Mouse (Mus musculus) forebrain, embryonic 13.5 days (tissue): ENCODE data around the gene 1700012B07Rik. TPM values are rescaled to one million over a fixed set of nuclear protein-coding genes. Genes with fewer than 3 reads are reported as not detected.

ENCODE experiments used
- ATAC-seq: fragments of 200-750 bp; cut with Nextera tagmentation; 2 replicates; pipeline ENCODE4 v1.8.0; 2017
- H3K27ac ChIP-seq: fragments of 300-500 bp; sonication (generic); 2 replicates; pipeline ENCODE4 v1.5.1; 2015; ENCODE audit warnings: inconsistent platforms, mild to moderate bottlenecking, moderate library complexity
- H3K27me3 ChIP-seq: fragments of 300-500 bp; sonication (generic); 2 replicates; pipeline ENCODE4 v1.6.1; 2015; ENCODE audit warnings: mild to moderate bottlenecking, inconsistent platforms
- H3K36me3 ChIP-seq: fragments of 300-500 bp; sonication (generic); 2 replicates; pipeline ENCODE4 v1.6.1; 2015; ENCODE audit warnings: mild to moderate bottlenecking, inconsistent platforms; ENCODE audit not compliant: poor library complexity, severe bottlenecking
- H3K4me1 ChIP-seq: fragments of 300-500 bp; sonication (generic); 2 replicates; pipeline ENCODE4 v1.6.1; 2015; ENCODE audit warnings: inconsistent platforms
- H3K4me2 ChIP-seq: fragments of 300-500 bp; sonication (generic); 2 replicates; pipeline ENCODE4 v1.6.1; 2015; ENCODE audit warnings: inconsistent platforms, mild to moderate bottlenecking, moderate library complexity
- H3K4me3 ChIP-seq: fragments of 300-500 bp; sonication (generic); 2 replicates; pipeline ENCODE4 v1.5.1; 2015; ENCODE audit warnings: mild to moderate bottlenecking, inconsistent platforms
- H3K9ac ChIP-seq: fragments of 300-500 bp; sonication (generic); 2 replicates; pipeline ENCODE4 v1.6.1; 2015; ENCODE audit warnings: mild to moderate bottlenecking, inconsistent platforms
- H3K9me3 ChIP-seq: fragments of 300-500 bp; sonication (generic); replicated peaks from 2 replicates; pipeline ENCODE4 v1.6.1; 2016; ENCODE audit warnings: inconsistent platforms
- WGBS: fragments of 180-500 bp; shearing (Covaris S2); methylation state at CpG from one replicate; pipeline ENCODE4 v1.1.7; 2015; 5-methylcytosine and 5-hydroxymethylcytosine counted together
- polyA plus RNA-seq: library from polyadenylated mRNA; unstranded; fragments of >200 nt; fragmentation: Nextera tagmentation; extraction: Ambion mirVana; gene quantifications from 2 replicates; pipeline ENCODE4 v1.2.1, GENCODE M21; 2015

The 1700012B07Rik gene
- polyA plus RNA-seq, 1 experiment from 2014 or later, result not detected

DNA sequence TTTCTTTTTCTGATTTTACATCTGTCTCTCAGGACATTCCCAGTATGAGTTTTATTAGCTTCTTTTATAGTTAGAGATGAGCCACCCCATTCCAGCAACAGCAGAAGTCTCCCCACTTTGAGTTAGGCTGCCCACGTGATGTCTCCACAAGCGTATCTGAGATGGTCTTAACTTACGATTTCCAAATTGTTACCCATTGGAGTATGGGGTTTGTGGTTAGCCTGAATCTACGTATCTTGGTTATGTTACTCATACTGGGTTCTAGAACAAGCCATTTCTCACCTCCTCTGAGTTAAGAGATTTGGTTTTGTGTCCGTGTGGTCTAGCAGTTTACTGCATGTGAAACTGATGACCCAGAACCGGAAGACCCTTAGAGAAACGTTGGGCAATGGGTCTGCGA, 37.6 kb downstream of the 1700012B07Rik start:
- Histone ChIP-seq H3K9ac (no peak overlapping the region), H3K27me3 (no peaks in the 10 kb centered on the region), H3K27ac (no peak overlapping the region), H3K4me1 (no peaks in the 10 kb centered on the region), H3K9me3 (no peaks in the 10 kb centered on the region), H3K4me3 (no peak overlapping the region), H3K4me2 (no peak overlapping the region), H3K36me3 (no peaks in the 10 kb centered on the region)
- no peak for ATAC-seq
- WGBS, result 93% methylated on average over 8 of the region's 8 CpGs

- H3K4me1 ChIP-seq, result no peaks in the 10 kb centered on the region
- no peak overlapping the region for H3K9ac ChIP-seq
- no peaks in the 10 kb centered on the region for H3K27me3 ChIP-seq
- no peak overlapping the region for H3K27ac ChIP-seq
- H3K4me3 ChIP-seq, result no peak overlapping the region
- ATAC-seq, result no peak
- no peaks in the 10 kb centered on the region for H3K9me3 ChIP-seq
- H3K36me3 ChIP-seq, result no peaks in the 10 kb centered on the region
- 81% methylated on average over 5 of the region's 5 CpGs for WGBS
- H3K4me2 ChIP-seq, result no peak overlapping the region
Measured at GRCm38 (mm10) chr11:109785392-109785791, 42.5 kb downstream of the 1700012B07Rik start.

GRCm38 (mm10) chr11:109771381-109771780, 56.5 kb downstream of the 1700012B07Rik start:
- ATAC-seq, result no peak
- no peak overlapping the region for H3K27ac ChIP-seq
- H3K4me3 ChIP-seq, result no peak overlapping the region
- no peak overlapping the region for H3K4me2 ChIP-seq
- no peak overlapping the region for H3K9ac ChIP-seq
- no peaks in the 10 kb centered on the region for H3K4me1 ChIP-seq
- WGBS, result 84% methylated on average over 1 of the region's 1 CpGs
- no peaks in the 10 kb centered on the region for H3K27me3 ChIP-seq
- no peaks in the 10 kb centered on the region; the same call in 1 of the 2 replicates for H3K9me3 ChIP-seq
- no peaks in the 10 kb centered on the region for H3K36me3 ChIP-seq

GRCm38 (mm10) chr11:109770185-109770584, 57.7 kb downstream of the 1700012B07Rik start:
- no peaks in the 10 kb centered on the region for H3K36me3 ChIP-seq
- ATAC-seq, result no peak
- no peak overlapping the region for H3K4me2 ChIP-seq
- no peaks in the 10 kb centered on the region for H3K27me3 ChIP-seq
- H3K4me1 ChIP-seq, result no peaks in the 10 kb centered on the region
- no peak overlapping the region for H3K4me3 ChIP-seq
- WGBS, result 84% methylated on average over 14 of the region's 14 CpGs
- H3K27ac ChIP-seq, result no peak overlapping the region
- no peaks in the 10 kb centered on the region; the same call in 1 of the 2 replicates for H3K9me3 ChIP-seq
- H3K9ac ChIP-seq, result no peak overlapping the region

GRCm38 (mm10) chr11:109769091-109769490, 58.8 kb downstream of the 1700012B07Rik start:
- no peak for ATAC-seq
- WGBS, result 86% methylated on average over 5 of the region's 5 CpGs
- no peak overlapping the region for H3K27ac ChIP-seq
- no peaks in the 10 kb centered on the region for H3K9me3 ChIP-seq
- no peaks in the 10 kb centered on the region for H3K36me3 ChIP-seq
- no peak overlapping the region for H3K9ac ChIP-seq
- H3K4me2 ChIP-seq, result no peak overlapping the region
- no peaks in the 10 kb centered on the region for H3K27me3 ChIP-seq
- H3K4me1 ChIP-seq, result no peaks in the 10 kb centered on the region
- no peak overlapping the region for H3K4me3 ChIP-seq

DNA sequence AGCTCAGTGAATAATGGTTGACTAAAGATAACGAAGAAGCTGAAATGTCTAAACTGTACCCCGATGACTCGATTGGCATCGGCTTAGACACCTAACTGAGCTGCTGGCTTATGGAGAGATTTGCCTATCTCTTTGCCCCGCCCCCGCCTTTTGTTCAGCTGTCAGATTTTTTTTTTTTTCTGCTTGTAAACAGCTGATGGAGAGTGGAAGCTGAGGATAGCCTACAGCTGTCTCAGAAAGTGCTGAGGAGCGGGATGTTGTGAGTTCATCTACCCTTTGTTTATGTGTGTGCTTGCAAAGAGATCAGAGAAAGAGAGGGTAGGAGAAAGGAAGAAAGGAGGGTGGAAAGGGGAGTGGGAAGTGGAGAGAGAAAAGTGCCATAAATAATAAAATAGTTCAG, 67.8 kb downstream of the 1700012B07Rik start:
- Histone ChIP-seq H3K9me3 (no peaks in the 10 kb centered on the region; the same call in 1 of the 2 replicates), H3K4me3 (no peak overlapping the region), H3K36me3 (no peaks in the 10 kb centered on the region), H3K9ac (no peak overlapping the region), H3K27ac (no peak overlapping the region), H3K27me3 (no peaks in the 10 kb centered on the region), H3K4me1 (no peaks in the 10 kb centered on the region), H3K4me2 (no peak overlapping the region)
- WGBS, result 89% methylated on average over 7 of the region's 7 CpGs
- ATAC-seq, result no peak

DNA sequence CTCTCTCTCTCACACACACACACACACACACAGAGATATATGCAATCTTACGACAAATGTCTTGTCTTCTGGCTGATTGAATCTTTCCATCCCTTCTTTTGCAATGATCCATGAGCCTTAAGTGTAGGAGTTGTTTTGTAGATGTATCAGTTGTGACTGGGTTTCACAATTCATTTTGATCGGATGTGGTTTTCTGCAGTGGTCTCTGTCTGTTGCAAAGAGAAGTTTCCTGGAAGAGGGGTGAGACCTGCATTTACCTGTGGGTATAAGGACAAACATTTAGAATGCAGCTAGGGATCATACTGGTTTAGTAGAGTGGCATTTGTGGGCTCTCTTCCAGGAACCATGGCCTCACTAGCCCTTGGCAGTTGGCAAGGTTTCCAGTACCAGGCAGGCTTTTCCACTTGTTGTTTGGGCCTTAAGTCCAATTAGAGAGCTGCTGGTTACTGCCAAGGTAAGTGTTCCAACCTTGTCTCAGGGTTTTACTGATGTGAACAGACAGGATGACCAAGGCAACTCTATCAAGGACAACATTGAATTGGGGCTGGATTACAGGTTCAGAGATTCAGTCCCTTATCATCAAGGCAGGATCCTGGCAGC, 69.1 kb downstream of the 1700012B07Rik start:
- Histone ChIP-seq H3K9ac (no peak overlapping the region), H3K4me3 (no peak overlapping the region), H3K4me2 (no peak overlapping the region), H3K27ac (no peak overlapping the region), H3K36me3 (no peaks in the 10 kb centered on the region), H3K27me3 (no peaks in the 10 kb centered on the region), H3K4me1 (no peaks in the 10 kb centered on the region), H3K9me3 (no peaks in the 10 kb centered on the region; the same call in 1 of the 2 replicates)
- WGBS, result 93% methylated on average over 2 of the region's 2 CpGs
- ATAC-seq, result no peak

GRCm38 (mm10) chr11:109754105-109754602, 73.7 kb downstream of the 1700012B07Rik start:
- no peak overlapping the region for H3K9ac ChIP-seq
- no peak overlapping the region for H3K4me2 ChIP-seq
- no peak for ATAC-seq
- no peaks in the 10 kb centered on the region for H3K36me3 ChIP-seq
- 82% methylated on average over 7 of the region's 7 CpGs for WGBS
- no peak overlapping the region for H3K27ac ChIP-seq
- no peaks in the 10 kb centered on the region for H3K27me3 ChIP-seq
- peaks cover 11% of the 10 kb centered on the region for H3K4me1 ChIP-seq
- H3K9me3 ChIP-seq, result no peaks in the 10 kb centered on the region
- H3K4me3 ChIP-seq, result no peak overlapping the region

DNA sequence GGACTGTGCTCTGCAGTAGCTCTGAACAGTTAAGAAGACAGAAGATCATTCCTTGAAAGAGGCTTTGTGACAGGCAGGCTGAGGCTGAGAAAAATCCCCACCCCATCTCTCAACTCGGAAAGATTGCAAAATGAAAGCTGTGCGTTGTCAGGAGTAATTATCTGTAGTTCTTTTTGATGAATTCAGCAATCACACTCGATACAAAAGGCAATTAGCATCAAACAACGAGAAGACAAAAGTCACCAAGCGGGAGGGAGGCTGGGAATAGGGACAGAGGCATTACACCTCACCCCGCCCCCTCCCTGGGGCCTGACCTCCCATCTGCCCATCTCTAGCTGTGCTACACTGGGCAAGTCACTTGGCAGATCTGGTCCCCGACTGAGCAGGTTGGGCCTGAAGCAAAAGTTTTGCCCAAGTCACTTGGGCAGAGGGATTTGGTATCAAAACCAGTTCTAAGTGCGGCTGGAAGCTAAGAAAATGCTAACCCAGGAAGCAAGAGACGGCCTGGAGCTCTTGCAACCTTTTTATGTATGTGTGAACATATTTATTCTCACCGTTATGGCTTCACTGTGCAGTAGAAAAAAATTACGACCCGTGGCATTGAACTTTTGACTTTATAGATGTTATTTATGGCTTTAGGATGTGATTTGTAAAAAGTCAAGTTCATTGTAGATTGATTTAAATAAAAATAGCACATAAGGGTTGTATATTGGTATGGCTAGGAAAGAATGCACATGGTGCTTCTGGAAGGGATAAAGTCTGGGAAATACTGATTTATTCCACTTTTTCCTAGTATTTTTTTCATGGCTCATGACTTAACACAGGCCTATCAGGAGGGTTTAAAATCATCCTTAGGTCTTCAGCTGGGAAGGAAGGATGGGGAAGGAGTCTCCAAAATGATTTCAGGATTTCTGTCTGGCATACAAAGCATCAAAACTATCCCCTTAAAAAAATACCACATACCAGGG, 75.9 kb downstream of the 1700012B07Rik start:
- Histone ChIP-seq H3K36me3 (no peaks in the 10 kb centered on the region), H3K4me3 (no peak overlapping the region), H3K9ac (no peak overlapping the region; the same call in 1 of the 2 replicates), H3K27me3 (no peaks in the 10 kb centered on the region), H3K4me2 (no peak overlapping the region), H3K4me1 (peaks cover 11% of the 10 kb centered on the region), H3K27ac (no peak overlapping the region), H3K9me3 (no peaks in the 10 kb centered on the region)
- no peak for ATAC-seq
- 38% methylated on average over 12 of the region's 12 CpGs for WGBS

- H3K4me3 ChIP-seq, result no peak overlapping the region
- H3K9ac ChIP-seq, result no peak overlapping the region
- H3K4me2 ChIP-seq, result no peak overlapping the region
- 83% methylated on average over 4 of the region's 4 CpGs for WGBS
- no peaks in the 10 kb centered on the region for H3K9me3 ChIP-seq
- no peak overlapping the region for H3K27ac ChIP-seq
- no peak for ATAC-seq
- no peaks in the 10 kb centered on the region for H3K4me1 ChIP-seq
- no peaks in the 10 kb centered on the region for H3K36me3 ChIP-seq
- H3K27me3 ChIP-seq, result no peaks in the 10 kb centered on the region
Measured at GRCm38 (mm10) chr11:109745210-109745609, 82.6 kb downstream of the 1700012B07Rik start.

- no peaks in the 10 kb centered on the region for H3K27me3 ChIP-seq
- WGBS, result 89% methylated on average over 3 of the region's 3 CpGs
- H3K27ac ChIP-seq, result no peak overlapping the region
- no peak for ATAC-seq
- no peak overlapping the region for H3K9ac ChIP-seq
- no peaks in the 10 kb centered on the region for H3K9me3 ChIP-seq
- no peak overlapping the region for H3K4me3 ChIP-seq
- no peak overlapping the region for H3K4me2 ChIP-seq
- no peaks in the 10 kb centered on the region for H3K4me1 ChIP-seq
- no peaks in the 10 kb centered on the region for H3K36me3 ChIP-seq
Measured at GRCm38 (mm10) chr11:109737967-109738366, 89.9 kb downstream of the 1700012B07Rik start.
